Comparison of ENCODE assay signal across 9 mouse cellular contexts in genomic region chr5:108758396-108758795, GRCm38 (mm10). TPM values are rescaled to one million over a fixed set of nuclear protein-coding genes. Genes with fewer than 3 reads are reported as not detected.
DNase-seq lines count a peak whose midpoint lies in the region; ATAC-seq and TF ChIP-seq lines count a peak whose summit lies in the region.
"Had no signal": no experiment of that assay in that cellular context is flagged by ENCODE, and none has a peak within 500 bp of the region (broad histone marks: within the 10 kb centered on the region; RNA-seq: fewer than 3 reads in every experiment).

No protein-coding gene starts in this region.

- WGBS in hindbrain, embryonic 10.5 days = 59% methylated on average over 3 of the region's 3 CpGs
- 55% methylated on average over 3 of the region's 3 CpGs for WGBS in hindbrain, embryonic 12.5 days
- WGBS in limb, embryonic 14.5 days = 48% methylated on average over 3 of the region's 3 CpGs
- WGBS in forebrain, embryonic 11.5 days = 58% methylated on average over 3 of the region's 3 CpGs

- H3K27me3 ChIP-seq in hindbrain, embryonic 10.5 days (ENCODE audit: insufficient read depth, poor library complexity, severe bottlenecking) = no peaks in the 10 kb centered on the region
- no peaks in the 10 kb centered on the region for H3K27me3 ChIP-seq in hindbrain, embryonic 12.5 days
- no peaks in the 10 kb centered on the region for H3K27me3 ChIP-seq in limb, embryonic 14.5 days (ENCODE audit: control insufficient read depth, insufficient read depth, low read length)
- H3K27me3 ChIP-seq in splenic B cell, adult 2 months (ENCODE audit: control insufficient read depth, insufficient read depth, low read length, poor library complexity, severe bottlenecking) = no peaks in the 10 kb centered on the region
- no peaks in the 10 kb centered on the region for H3K27me3 ChIP-seq in forebrain, embryonic 11.5 days (ENCODE audit: control insufficient read depth, insufficient read depth, low read length)
- H3K27me3 ChIP-seq: limb, embryonic 13.5 days had no signal

- H3K4me3 ChIP-seq in hindbrain, embryonic 10.5 days = no peak overlapping the region
- H3K4me3 ChIP-seq in hindbrain, embryonic 12.5 days = no peak overlapping the region
- no peak overlapping the region for H3K4me3 ChIP-seq in limb, embryonic 14.5 days (replicated peaks; ENCODE audit: low read length)
- H3K4me3 ChIP-seq in forebrain, embryonic 11.5 days (ENCODE audit: low read depth, low read length) = no peak overlapping the region
- H3K4me3 ChIP-seq: limb, embryonic 13.5 days had no signal

- no peak for ATAC-seq in hindbrain, embryonic 12.5 days (ENCODE audit: low FRiP score)
- ATAC-seq in limb, embryonic 14.5 days (ENCODE audit: low FRiP score, low read depth) = no peak
- no peak for ATAC-seq in forebrain, embryonic 11.5 days (replicated peaks; ENCODE audit: low FRiP score)

- H3K27ac ChIP-seq in hindbrain, embryonic 10.5 days = no peak overlapping the region
- no peak overlapping the region for H3K27ac ChIP-seq in hindbrain, embryonic 12.5 days
- H3K27ac ChIP-seq in limb, embryonic 14.5 days (replicated peaks; ENCODE audit: low read depth, low read length) = no peak overlapping the region
- H3K27ac ChIP-seq in forebrain, embryonic 11.5 days (ENCODE audit: low read depth, low read length) = no peak overlapping the region
- H3K27ac ChIP-seq: limb, embryonic 13.5 days had no signal

- H3K4me2 ChIP-seq in hindbrain, embryonic 12.5 days (replicated peaks) = no peak overlapping the region
- no peak overlapping the region for H3K4me2 ChIP-seq in limb, embryonic 14.5 days (replicated peaks; ENCODE audit: low read depth, low read length, severe bottlenecking)
- no peak overlapping the region for H3K4me2 ChIP-seq in forebrain, embryonic 11.5 days (ENCODE audit: low read depth, low read length, severe bottlenecking)
- H3K4me2 ChIP-seq: limb, embryonic 13.5 days had no signal

- H3K9me3 ChIP-seq in hindbrain, embryonic 10.5 days = no peaks in the 10 kb centered on the region
- no peaks in the 10 kb centered on the region for H3K9me3 ChIP-seq in hindbrain, embryonic 12.5 days (replicated peaks)
- no peaks in the 10 kb centered on the region for H3K9me3 ChIP-seq in limb, embryonic 14.5 days (ENCODE audit: control insufficient read depth, low read length)
- no peaks in the 10 kb centered on the region for H3K9me3 ChIP-seq in forebrain, embryonic 11.5 days (ENCODE audit: control insufficient read depth, low read length)
- H3K9me3 ChIP-seq: limb, embryonic 13.5 days had no signal

- H3K36me3 ChIP-seq in hindbrain, embryonic 10.5 days = no peaks in the 10 kb centered on the region
- H3K36me3 ChIP-seq in hindbrain, embryonic 12.5 days = no peaks in the 10 kb centered on the region
- no peaks in the 10 kb centered on the region for H3K36me3 ChIP-seq in limb, embryonic 14.5 days (ENCODE audit: control insufficient read depth, insufficient read depth, low read length)
- no peaks in the 10 kb centered on the region for H3K36me3 ChIP-seq in splenic B cell, adult 2 months (ENCODE audit: control insufficient read depth, insufficient read depth, low read length, poor library complexity, severe bottlenecking)
- no peaks in the 10 kb centered on the region for H3K36me3 ChIP-seq in forebrain, embryonic 11.5 days (ENCODE audit: control insufficient read depth, insufficient read depth, low read length)
- H3K36me3 ChIP-seq: limb, embryonic 13.5 days had no signal

- peak; percentile 6 for DNase-seq in hindbrain, embryonic 10.5 days (ENCODE audit: low spot score)
- peak; percentile 30 for DNase-seq in MN1 (ENCODE audit: low spot score)
- DNase-seq in cerebellum, postnatal 14 days = peak; percentile 11 to 19
- peak; percentile 56 for DNase-seq in kidney, adult 9 months
- peak; percentile 29 for DNase-seq in limb, embryonic 14.5 days (ENCODE audit: low spot score)
- DNase-seq in splenic B cell, adult 2 months (ENCODE audit: low read depth, low spot score) = peak; percentile 3
- no peak for DNase-seq in forebrain, embryonic 11.5 days (ENCODE audit: low spot score)

- no peak for TF ChIP-seq POLR2A in limb, embryonic 14.5 days (IDR thresholded peaks at IDR 0.05; ENCODE audit: borderline replicate concordance, extremely low read depth, insufficient read depth, insufficient read length)

- H3K4me1 ChIP-seq in hindbrain, embryonic 10.5 days (replicated peaks) = no peaks in the 10 kb centered on the region
- no peaks in the 10 kb centered on the region for H3K4me1 ChIP-seq in hindbrain, embryonic 12.5 days
- no peaks in the 10 kb centered on the region for H3K4me1 ChIP-seq in limb, embryonic 14.5 days (ENCODE audit: control insufficient read depth, insufficient read depth, low read length)
- H3K4me1 ChIP-seq in forebrain, embryonic 11.5 days (replicated peaks; ENCODE audit: control insufficient read depth, insufficient read depth, low read length) = no peaks in the 10 kb centered on the region
- H3K4me1 ChIP-seq: limb, embryonic 13.5 days had no signal

- no peak overlapping the region for H3K9ac ChIP-seq in hindbrain, embryonic 12.5 days
- H3K9ac ChIP-seq in limb, embryonic 14.5 days (ENCODE audit: low read depth, low read length, severe bottlenecking) = no peak overlapping the region
- H3K9ac ChIP-seq in forebrain, embryonic 11.5 days (ENCODE audit: low read length) = no peak overlapping the region
- H3K9ac ChIP-seq: limb, embryonic 13.5 days had no signal

RNA-seq across cellular contexts. Expression of gene Rnf212, which starts 16.4 kb away (rescaled TPM):
- 0.25 TPM in 1 of 2 replicates, not detected in the other for polyA plus RNA-seq in hindbrain, embryonic 10.5 days (2016; fragmentation: Nextera tagmentation; extraction: Ambion mirVana)
- 0.65 and 0.76 TPM in 2 replicates for polyA plus RNA-seq in hindbrain, embryonic 12.5 days (2016; fragmentation: Nextera tagmentation; extraction: Ambion mirVana)
- 0.08 TPM in 1 of 2 replicates, not detected in the other for polyA plus RNA-seq in limb, embryonic 14.5 days (2012; rRNA removed)
- polyA plus RNA-seq in limb, embryonic 14.5 days (2014; fragmentation: Nextera tagmentation; extraction: Ambion mirVana) = not detected in 2 replicates
- polyA plus RNA-seq in forebrain, embryonic 11.5 days (2014; fragmentation: Nextera tagmentation; extraction: Ambion mirVana) = 0.95 and 2.2 TPM in 2 replicates
- polyA plus RNA-seq: limb, embryonic 13.5 days had no signal

RNA-seq across cellular contexts. Expression of gene Tmed11, which starts 36.8 kb away (rescaled TPM):
- not detected in 2 replicates for polyA plus RNA-seq in hindbrain, embryonic 10.5 days (2016; fragmentation: Nextera tagmentation; extraction: Ambion mirVana)
- polyA plus RNA-seq in hindbrain, embryonic 12.5 days (2016; fragmentation: Nextera tagmentation; extraction: Ambion mirVana) = not detected in 2 replicates
- polyA plus RNA-seq in limb, embryonic 14.5 days (2012; rRNA removed) = not detected in 2 replicates
- not detected in 2 replicates for polyA plus RNA-seq in limb, embryonic 14.5 days (2014; fragmentation: Nextera tagmentation; extraction: Ambion mirVana)
- not detected in 2 replicates for polyA plus RNA-seq in forebrain, embryonic 11.5 days (2014; fragmentation: Nextera tagmentation; extraction: Ambion mirVana)
- polyA plus RNA-seq: limb, embryonic 13.5 days had no signal

RNA-seq across cellular contexts. Expression of gene Vmn2r8, which starts 50.3 kb away (rescaled TPM):
- polyA plus RNA-seq in hindbrain, embryonic 10.5 days (2016; fragmentation: Nextera tagmentation; extraction: Ambion mirVana) = not detected in 2 replicates
- polyA plus RNA-seq in hindbrain, embryonic 12.5 days (2016; fragmentation: Nextera tagmentation; extraction: Ambion mirVana) = not detected in 2 replicates
- polyA plus RNA-seq in limb, embryonic 14.5 days (2012; rRNA removed) = not detected in 2 replicates
- not detected in 2 replicates for polyA plus RNA-seq in limb, embryonic 14.5 days (2014; fragmentation: Nextera tagmentation; extraction: Ambion mirVana)
- polyA plus RNA-seq in forebrain, embryonic 11.5 days (2014; fragmentation: Nextera tagmentation; extraction: Ambion mirVana) = not detected in 2 replicates
- polyA plus RNA-seq: limb, embryonic 13.5 days had no signal
